In the genomic region with DNA sequence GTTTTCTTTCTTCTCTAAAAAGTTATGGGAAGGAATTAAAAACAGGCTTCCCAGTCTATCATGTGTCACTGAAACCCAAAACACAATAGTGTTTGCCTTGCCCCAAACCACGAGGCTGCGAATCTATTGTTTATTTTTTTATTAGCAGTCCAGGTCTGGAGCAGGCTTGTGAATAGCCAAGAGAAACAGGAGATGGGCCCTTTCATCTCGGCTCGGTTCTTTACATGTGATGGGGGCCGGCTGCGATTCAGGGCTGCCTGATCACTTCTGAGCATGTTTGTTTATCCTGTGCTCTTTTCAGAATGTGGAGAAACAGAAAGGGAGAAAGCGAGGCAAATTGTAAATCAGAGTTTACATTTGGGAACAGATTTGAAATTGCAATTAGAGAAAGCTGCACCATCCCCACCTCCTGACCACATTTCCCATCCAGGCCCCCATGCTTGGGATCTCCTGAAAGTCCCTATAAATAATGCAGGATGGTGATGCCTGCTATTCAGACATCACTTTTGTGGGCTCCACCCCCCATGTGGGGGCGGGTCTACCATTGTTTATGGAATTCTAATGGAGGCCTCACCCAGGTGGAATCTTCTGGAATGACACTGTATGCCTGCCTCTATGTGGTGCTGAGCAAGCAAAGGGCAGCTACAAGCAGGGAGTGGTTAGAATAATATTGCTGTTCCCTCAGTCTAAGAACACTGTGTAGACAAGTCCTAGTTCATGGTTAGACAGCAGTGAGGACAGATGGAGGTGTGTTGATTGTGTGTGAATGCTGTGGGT, we compare ENCODE assay signal across 19 mouse cellular contexts.
DNase-seq lines count a peak whose midpoint lies in the region; ATAC-seq and TF ChIP-seq lines count a peak whose summit lies in the region.
"Had no signal": no experiment of that assay in that cellular context is flagged by ENCODE, and none has a peak within 500 bp of the region (broad histone marks: within the 10 kb centered on the region; RNA-seq: fewer than 3 reads in every experiment).

No protein-coding gene starts in this region.

- H3K27me3 ChIP-seq in kidney, postnatal 0 days (ENCODE audit: insufficient read depth, low read length), result no peaks in the 10 kb centered on the region
- H3K27me3 ChIP-seq in embryonic facial prominence, embryonic 15.5 days, result no peaks in the 10 kb centered on the region
- H3K27me3 ChIP-seq: liver, embryonic 12.5 days; neural tube, embryonic 13.5 days had no signal

- 16% methylated on average over 8 of the region's 8 CpGs for WGBS in kidney, postnatal 0 days
- WGBS in embryonic facial prominence, embryonic 15.5 days, result 22% methylated on average over 8 of the region's 8 CpGs

- TF ChIP-seq CTCF in kidney, postnatal 0 days (IDR thresholded peaks at IDR 0.05; ENCODE audit: low read depth), result no peak
- no peak for TF ChIP-seq CTCF in brain, embryonic 14.5 days (IDR thresholded peaks at IDR 0.05; ENCODE audit: borderline replicate concordance, extremely low read depth, insufficient read depth, insufficient read length)

- no peak for TF ChIP-seq POLR2A in brain, embryonic 14.5 days (IDR thresholded peaks at IDR 0.05; ENCODE audit: borderline replicate concordance, extremely low read depth, insufficient read depth, insufficient read length, poor library complexity, severe bottlenecking)

- DNase-seq in embryo, embryonic 10 days (ENCODE audit: low spot score), result peak; percentile 34
- no peak for DNase-seq in embryo, embryonic 9.5 days (ENCODE audit: extremely low spot score)
- DNase-seq in kidney, postnatal 0 days (ENCODE audit: low spot score), result peak; percentile 53
- no peak for DNase-seq in kidney, postnatal 36 days
- peak; percentile 47 for DNase-seq in brain, embryonic 14.5 days (ENCODE audit: low read depth)
- no peak for DNase-seq in gastrocnemius, adult 8-10 months (ENCODE audit: low spot score in 2 of 2)
- DNase-seq in B cell, adult 2 months, result no peak
- DNase-seq: adrenal gland, adult 2 months; cerebellum, postnatal 25 days; heart, postnatal 4 days; kidney, postnatal 14 days; left cerebral cortex, postnatal 4 days; lung, embryonic 14.5 days; lung, postnatal 4 days; spleen, adult 18-20 months had no signal

- no peak overlapping the region for H3K4me2 ChIP-seq in kidney, postnatal 0 days (ENCODE audit: low read length)
- H3K4me2 ChIP-seq in embryonic facial prominence, embryonic 15.5 days (replicated peaks), result no peak overlapping the region
- H3K4me2 ChIP-seq: liver, embryonic 12.5 days; lung, embryonic 14.5 days; neural tube, embryonic 13.5 days had no signal

- ATAC-seq in kidney, postnatal 0 days (replicated peaks; ENCODE audit: low FRiP score, low read depth), result peak; percentile 46; the same call in 1 of the 2 replicates
- peak; percentile 54; the same call in 1 of the 2 replicates for ATAC-seq in embryonic facial prominence, embryonic 15.5 days (ENCODE audit: insufficient number of reproducible peaks, low FRiP score, low TSS enrichment, low read depth)
- ATAC-seq: forebrain, embryonic 14.5 days; liver, embryonic 12.5 days had no signal

- no peak overlapping the region for H3K9ac ChIP-seq in kidney, postnatal 0 days (ENCODE audit: low read depth, low read length)
- H3K9ac ChIP-seq in embryonic facial prominence, embryonic 15.5 days, result no peak overlapping the region
- H3K9ac ChIP-seq: liver, embryonic 12.5 days; lung, embryonic 14.5 days; neural tube, embryonic 13.5 days had no signal

- no peak overlapping the region for H3K27ac ChIP-seq in kidney, postnatal 0 days
- H3K27ac ChIP-seq in embryonic facial prominence, embryonic 15.5 days (replicated peaks), result no peak overlapping the region
- H3K27ac ChIP-seq: liver, embryonic 12.5 days; neural tube, embryonic 13.5 days had no signal

- H3K36me3 ChIP-seq in kidney, postnatal 0 days (ENCODE audit: insufficient read depth, low read length), result no peaks in the 10 kb centered on the region
- no peaks in the 10 kb centered on the region for H3K36me3 ChIP-seq in embryonic facial prominence, embryonic 15.5 days
- H3K36me3 ChIP-seq: liver, embryonic 12.5 days; neural tube, embryonic 13.5 days had no signal

- H3K4me3 ChIP-seq in kidney, postnatal 0 days (replicated peaks; ENCODE audit: low read depth, low read length), result no peak overlapping the region
- no peak overlapping the region for H3K4me3 ChIP-seq in embryonic facial prominence, embryonic 15.5 days (replicated peaks)
- H3K4me3 ChIP-seq: liver, embryonic 12.5 days; neural tube, embryonic 13.5 days had no signal

- H3K4me1 ChIP-seq in kidney, postnatal 0 days (replicated peaks; ENCODE audit: insufficient read depth, low read length), result peaks cover 2% of the 10 kb centered on the region; the same call in 1 of the 2 replicates
- peaks cover 13% of the 10 kb centered on the region; the same call in 1 of the 2 replicates for H3K4me1 ChIP-seq in embryonic facial prominence, embryonic 15.5 days
- H3K4me1 ChIP-seq: liver, embryonic 12.5 days had no signal

- H3K9me3 ChIP-seq in kidney, postnatal 0 days (replicated peaks; ENCODE audit: low read length), result no peaks in the 10 kb centered on the region
- H3K9me3 ChIP-seq in embryonic facial prominence, embryonic 15.5 days (replicated peaks), result no peaks in the 10 kb centered on the region
- H3K9me3 ChIP-seq: liver, embryonic 12.5 days; neural tube, embryonic 13.5 days had no signal

Comparison
In these comparisons a context has a peak if more than half of its experiments do, and no peak if none do; other contexts are left out.
1. DNase-seq: peak in embryo, embryonic 10 days (single experiment), kidney, postnatal 0 days (single experiment) and brain, embryonic 14.5 days (single experiment); none in embryo, embryonic 9.5 days (single experiment), kidney, postnatal 36 days (0 of 2), gastrocnemius, adult 8-10 months (0 of 2) and B cell, adult 2 months (0 of 2).